Mouse (Mus musculus): ENCODE results near the gene Tnfsf10.

GRCm38 (mm10) chr3:27374396-27374795, 57.6 kb downstream of the Tnfsf10 start:
- TF ChIP-seq POLR2A (IDR thresholded peaks at IDR 0.05; ENCODE audit: low read depth, low read length) (no peak), CTCF (IDR thresholded peaks at IDR 0.05; ENCODE audit: extremely low read depth, insufficient read depth, insufficient read length, insufficient replicate concordance) (no peak)
